Comparison of ENCODE assay signal across 7 mouse cellular contexts in genomic region chrX:64277126-64277990, GRCm38 (mm10). TPM values are rescaled to one million over a fixed set of nuclear protein-coding genes. Genes with fewer than 3 reads are reported as not detected.
DNase-seq lines count a peak whose midpoint lies in the region; ATAC-seq lines count a peak whose summit lies in the region.

No protein-coding gene starts in this region.

- H3K9ac ChIP-seq in lung, embryonic 15.5 days = no peak overlapping the region
- H3K9ac ChIP-seq in embryonic facial prominence, embryonic 13.5 days = 0 out of 2 replicates have a peak overlapping the region, but pooled peaks have one; percentile 53
- no peak overlapping the region for H3K9ac ChIP-seq in limb, embryonic 11.5 days (ENCODE audit: low read length)

- H3K27me3 ChIP-seq in lung, embryonic 15.5 days = no peaks in the 10 kb centered on the region
- H3K27me3 ChIP-seq in embryonic facial prominence, embryonic 13.5 days = peaks cover 9% of the 10 kb centered on the region; the same call in 1 of the 2 replicates
- 0 out of 2 replicates have a peak, but pooled peaks cover 3% of the 10 kb centered on the region for H3K27me3 ChIP-seq in limb, embryonic 11.5 days (ENCODE audit: control insufficient read depth, insufficient read depth, low read length)

- no peaks in the 10 kb centered on the region for H3K4me1 ChIP-seq in lung, embryonic 15.5 days
- no peaks in the 10 kb centered on the region for H3K4me1 ChIP-seq in embryonic facial prominence, embryonic 13.5 days
- H3K4me1 ChIP-seq in limb, embryonic 11.5 days (ENCODE audit: control insufficient read depth, insufficient read depth, low read length) = no peaks in the 10 kb centered on the region

- H3K9me3 ChIP-seq in lung, embryonic 15.5 days = no peaks in the 10 kb centered on the region
- no peaks in the 10 kb centered on the region for H3K9me3 ChIP-seq in embryonic facial prominence, embryonic 13.5 days
- no peaks in the 10 kb centered on the region for H3K9me3 ChIP-seq in limb, embryonic 11.5 days (ENCODE audit: control insufficient read depth, low read length)

- ATAC-seq in lung, embryonic 15.5 days (ENCODE audit: borderline replicate concordance, extremely low read depth, low FRiP score, low TSS enrichment) = no peak
- no peak for ATAC-seq in embryonic facial prominence, embryonic 13.5 days (ENCODE audit: insufficient number of reproducible peaks, insufficient read depth, low FRiP score, low TSS enrichment, low read depth)
- ATAC-seq in limb, embryonic 11.5 days (ENCODE audit: insufficient number of reproducible peaks, low FRiP score, low TSS enrichment, low read depth) = 0 out of 2 replicates have a peak, but pooled peaks have one; percentile 35
- no peak for ATAC-seq in CD4-positive, CD25-positive, alpha-beta regulatory T cell, adult 4 months

- peak overlapping the region; percentile 37 for H3K4me3 ChIP-seq in lung, embryonic 15.5 days
- H3K4me3 ChIP-seq in embryonic facial prominence, embryonic 13.5 days = peak overlapping the region; percentile 50
- peak overlapping the region; percentile 37 for H3K4me3 ChIP-seq in limb, embryonic 11.5 days (ENCODE audit: low read depth, low read length)

- peak overlapping the region; percentile 59 for H3K4me2 ChIP-seq in lung, embryonic 15.5 days
- H3K4me2 ChIP-seq in embryonic facial prominence, embryonic 13.5 days = peak overlapping the region; percentile 74
- peak overlapping the region; percentile 68 for H3K4me2 ChIP-seq in limb, embryonic 11.5 days (ENCODE audit: low read depth, severe bottlenecking)

- no peaks in the 10 kb centered on the region for H3K36me3 ChIP-seq in lung, embryonic 15.5 days
- H3K36me3 ChIP-seq in embryonic facial prominence, embryonic 13.5 days = no peaks in the 10 kb centered on the region
- no peaks in the 10 kb centered on the region for H3K36me3 ChIP-seq in limb, embryonic 11.5 days (ENCODE audit: control insufficient read depth, insufficient read depth, low read length)

- no peak overlapping the region for H3K27ac ChIP-seq in lung, embryonic 15.5 days
- no peak overlapping the region for H3K27ac ChIP-seq in embryonic facial prominence, embryonic 13.5 days
- H3K27ac ChIP-seq in limb, embryonic 11.5 days (replicated peaks; ENCODE audit: low read depth, low read length) = no peak overlapping the region

- no peak for DNase-seq in lung, postnatal 36 days
- no peak for DNase-seq in limb, embryonic 11.5 days (ENCODE audit: low spot score)
- DNase-seq in right cerebral cortex, adult 18-20 months = peak; percentile 19
- no peak for DNase-seq in adrenal gland, postnatal 4 days (ENCODE audit: low spot score in 2 of 2)

- WGBS in lung, embryonic 15.5 days = 14% methylated on average over 20 of the region's 22 CpGs
- 24% methylated on average over 22 of the region's 22 CpGs for WGBS in embryonic facial prominence, embryonic 13.5 days
- 19% methylated on average over 20 of the region's 22 CpGs for WGBS in limb, embryonic 11.5 days

RNA-seq across cellular contexts. Expression of gene Slitrk4, which starts 0.6 kb away (rescaled TPM):
- 0.99 and 1.1 TPM in 2 replicates for polyA plus RNA-seq in lung, embryonic 15.5 days (2015; fragmentation: Nextera tagmentation; extraction: Ambion mirVana)
- polyA plus RNA-seq in embryonic facial prominence, embryonic 13.5 days (2015; fragmentation: Nextera tagmentation; extraction: Ambion mirVana) = 2.2 and 3.3 TPM in 2 replicates
- 0.70 and 1.1 TPM in 2 replicates for polyA plus RNA-seq in limb, embryonic 11.5 days (2014; fragmentation: Nextera tagmentation; extraction: Ambion mirVana)
- not detected for polyA plus RNA-seq in CD4-positive, CD25-positive, alpha-beta regulatory T cell, adult 4 months (2017; shearing (Covaris generic))
- total RNA-seq in adrenal gland, postnatal 4 days (2021) = 1 to 10 TPM in 1 of 2 experiments, under 1 TPM in 1; 0.95 to 2.1 TPM
